In the genomic region with DNA sequence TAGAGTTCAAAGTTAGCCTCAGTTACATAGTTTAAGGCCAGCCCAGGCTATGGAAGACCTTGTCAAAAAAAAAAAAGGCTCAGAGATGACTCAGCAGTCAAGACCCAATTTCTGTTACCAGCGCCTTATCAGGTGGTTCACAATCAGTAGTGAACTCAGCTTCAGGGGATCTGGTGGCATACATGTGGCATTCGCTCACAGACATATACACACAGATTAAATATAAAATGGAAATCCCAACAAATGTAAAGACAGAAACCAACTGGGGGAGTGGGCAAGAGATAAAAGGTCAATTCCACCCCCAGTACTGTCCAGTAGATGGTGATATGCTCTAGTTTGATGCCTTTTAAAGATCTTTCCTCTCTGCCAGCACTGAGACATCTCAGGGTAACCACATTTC, we compare ENCODE assay signal across 15 mouse cellular contexts. TPM values are rescaled to one million over a fixed set of nuclear protein-coding genes. Genes with fewer than 3 reads are reported as not detected.
DNase-seq lines count a peak whose midpoint lies in the region; ATAC-seq and TF ChIP-seq lines count a peak whose summit lies in the region.
"Had no signal": no experiment of that assay in that cellular context is flagged by ENCODE, and none has a peak within 500 bp of the region (broad histone marks: within the 10 kb centered on the region; RNA-seq: fewer than 3 reads in every experiment).

No protein-coding gene starts in this region.

- 0 out of 2 replicates have a peak, but pooled peaks have one; percentile 19 for TF ChIP-seq POLR2A in CH12.LX (IDR thresholded peaks at IDR 0.05; ENCODE audit: low read depth, low read length)

- dilution Hi-C loops in CH12.LX (cut with MboI; ENCODE audit: extremely low pct_ligation_motif_present, extremely low pct_unique_long_range_greater_than_20kb, low sequenced_read_pairs): no loop called here

- H3K4me3 ChIP-seq in CH12.LX (replicated peaks in 1 of 3; ENCODE audit: low read depth in 2 of 3, low read length in 2 of 3, poor library complexity in 1 of 3): no peak overlapping the region
- peak overlapping the region; percentile 75 for H3K4me3 ChIP-seq in erythroblast, embryonic 14.5 days (replicated peaks)
- peak overlapping the region; percentile 81; the same call in 1 of the 2 replicates for H3K4me3 ChIP-seq in liver, postnatal 0 days (ENCODE audit: low read depth, low read length)

- peaks cover 8 to 57% of the 10 kb centered on the region in 2 experiments for H3K4me1 ChIP-seq in CH12.LX (ENCODE audit: control insufficient read depth in 1 of 2, insufficient read depth in 2 of 2)
- H3K4me1 ChIP-seq in erythroblast, embryonic 14.5 days (ENCODE audit: control insufficient read depth): peaks cover 76% of the 10 kb centered on the region
- peaks cover 35% of the 10 kb centered on the region for H3K4me1 ChIP-seq in liver, postnatal 0 days (ENCODE audit: insufficient read depth)

- peaks cover 23% of the 10 kb centered on the region for H3K79me2 ChIP-seq in CH12.LX (replicated peaks; ENCODE audit: control insufficient read depth, extremely low read depth, insufficient read depth, poor library complexity, severe bottlenecking)

- peak; percentile 40 for DNase-seq in CD4-positive, CD25-positive, alpha-beta regulatory T cell, adult 2 months (ENCODE audit: low read depth, low spot score)
- no peak for DNase-seq in CH12.LX (ENCODE audit: extremely low read depth)
- DNase-seq in liver, postnatal 0 days: no peak
- DNase-seq in adrenal gland, adult 18-20 months (ENCODE audit: low spot score in 2 of 2): no peak
- DNase-seq in right cerebral cortex, postnatal 25 days: no peak
- DNase-seq in right cerebral cortex, postnatal 14 days: no peak
- DNase-seq: kidney, postnatal 4 days; lung, postnatal 14 days had no signal

- no peak for TF ChIP-seq EP300 in CH12.LX (IDR thresholded peaks at IDR 0.05; ENCODE audit: low read length)
- TF ChIP-seq EP300 in liver, postnatal 0 days (IDR thresholded peaks at IDR 0.05; ENCODE audit: low read depth): peak; percentile 81

- peak overlapping the region; percentile 83 for H3K27ac ChIP-seq in CH12.LX (ENCODE audit: insufficient read depth, low read depth)
- H3K27ac ChIP-seq in liver, postnatal 0 days (ENCODE audit: low read depth): peak overlapping the region; percentile 94

- no peak overlapping the region for H3K9ac ChIP-seq in CH12.LX (ENCODE audit: insufficient read depth, low read depth)
- H3K9ac ChIP-seq in liver, postnatal 0 days (replicated peaks): peak overlapping the region; percentile 85
- H3K9ac ChIP-seq: heart, embryonic 15.5 days had no signal

- TF ChIP-seq CTCF in CH12.LX (conservative IDR thresholded peaks at IDR 0.05 in 1 of 2, IDR thresholded peaks at IDR 0.05 in 1 of 2; ENCODE audit: low read depth in 2 of 2, low read length in 2 of 2): peak in 1 of 2 experiments; percentile 59; a peak in 2 of 4 replicates
- peak; percentile 27 for TF ChIP-seq CTCF in liver, postnatal 0 days (IDR thresholded peaks at IDR 0.05; ENCODE audit: low read depth)

- peaks cover 24 to 52% of the 10 kb centered on the region in 2 experiments for H3K36me3 ChIP-seq in CH12.LX (replicated peaks in 1 of 2; ENCODE audit: control insufficient read depth in 1 of 2, insufficient read depth in 1 of 2, low read length in 1 of 2)
- H3K36me3 ChIP-seq in erythroblast, embryonic 14.5 days (ENCODE audit: control insufficient read depth): peaks cover 36% of the 10 kb centered on the region
- H3K36me3 ChIP-seq in liver, postnatal 0 days (replicated peaks; ENCODE audit: insufficient read depth, low read length): peaks cover 22% of the 10 kb centered on the region

- no peaks in the 10 kb centered on the region for H3K27me3 ChIP-seq in CH12.LX (replicated peaks)
- H3K27me3 ChIP-seq in erythroblast, embryonic 14.5 days (ENCODE audit: control insufficient read depth): no peaks in the 10 kb centered on the region
- H3K27me3 ChIP-seq in liver, postnatal 0 days (ENCODE audit: insufficient read depth, low read length): no peaks in the 10 kb centered on the region
- H3K27me3 ChIP-seq: heart, embryonic 15.5 days had no signal

- in situ Hi-C loops in CH12.LX (cut with MboI; ENCODE audit: low pct_ligation_motif_present, low pct_unique_long_range_greater_than_20kb, low sequenced_read_pairs): no loop called here

- WGBS in liver, postnatal 0 days (ENCODE audit: insufficient replicate concordance): 60% methylated on average over 2 of the region's 2 CpGs

- H3K4me2 ChIP-seq in CH12.LX (ENCODE audit: insufficient read depth, low read depth, poor library complexity, severe bottlenecking): no peak overlapping the region
- peak overlapping the region; percentile 97 for H3K4me2 ChIP-seq in liver, postnatal 0 days (ENCODE audit: low read depth, low read length)

- no peaks in the 10 kb centered on the region for H3K9me3 ChIP-seq in CH12.LX (replicated peaks; ENCODE audit: low read length)
- no peaks in the 10 kb centered on the region for H3K9me3 ChIP-seq in erythroblast, embryonic 14.5 days (ENCODE audit: control insufficient read depth, low read length)
- no peaks in the 10 kb centered on the region for H3K9me3 ChIP-seq in liver, postnatal 0 days (ENCODE audit: low read length)
- H3K9me3 ChIP-seq: heart, embryonic 15.5 days had no signal

- ATAC-seq in CD4-positive, CD25-positive, alpha-beta regulatory T cell, adult 4 months: no peak
- ATAC-seq in liver, postnatal 0 days: no peak
- ATAC-seq: hindbrain, postnatal 0 days had no signal

- TF ChIP-seq RAD21 in CH12.LX (IDR thresholded peaks at IDR 0.05; ENCODE audit: low read depth, low read length): peak; percentile 43

TF ChIP-seq in CH12.LX, 34 proteins besides CTCF, POLR2A, EP300 and RAD21:
- peak; percentile 69; the same call in 1 of the 2 replicates for TF ChIP-seq MAFK (IDR thresholded peaks at IDR 0.05; ENCODE audit: insufficient replicate concordance, low read length)
- TF ChIP-seq ZNF384 (IDR thresholded peaks at IDR 0.05; ENCODE audit: low read depth, low read length): peak; percentile 82
- TF ChIP-seq MYC (IDR thresholded peaks at IDR 0.05; ENCODE audit: low read depth, low read length): peak; percentile 41; the same call in 1 of the 2 replicates
- no peak for TF ChIP-seq ETS1 (conservative IDR thresholded peaks at IDR 0.05; ENCODE audit: low read depth, low read length)
- peak; percentile 19; the same call in 1 of the 2 replicates for TF ChIP-seq SMC3 (IDR thresholded peaks at IDR 0.05; ENCODE audit: low read depth, low read length)

RNA-seq across cellular contexts. Expression of a gene that starts 1.0 kb away (rescaled TPM):
- 10 to 100 TPM; 20.9 to 22.9 TPM for polyA plus RNA-seq in CD4-positive, CD25-positive, alpha-beta regulatory T cell, adult 4 months (2017; shearing (Covaris generic))
- total RNA-seq in CH12.LX (2012; rRNA removed): 9.6 and 10.4 TPM in 2 replicates
- 1.6 and 1.7 TPM in 2 replicates for total RNA-seq in CH12.LX (2014; rRNA removed)
- 3.7 and 4.2 TPM in 2 replicates for polyA plus RNA-seq in CH12.LX (2012; ENCODE audit: insufficient read length, low read depth)
- 3.5 and 3.8 TPM in 2 replicates for polyA plus RNA-seq in erythroblast, embryonic 14.5 days (2012)
- polyA plus RNA-seq in liver, postnatal 0 days (2015; fragmentation: Nextera tagmentation; extraction: Ambion mirVana): 17.3 and 19.2 TPM in 2 replicates
- 10 to 100 TPM; 27.5 to 45.7 TPM for total RNA-seq in adrenal gland, adult 18-20 months (2021)

RNA-seq across cellular contexts. Expression of a gene that starts 4.8 kb away (rescaled TPM):
- 100 to 1,000 TPM; 853 to 877 TPM for polyA plus RNA-seq in CD4-positive, CD25-positive, alpha-beta regulatory T cell, adult 4 months (2017; shearing (Covaris generic))
- total RNA-seq in CH12.LX (2012; rRNA removed): 634 and 684 TPM in 2 replicates
- 467 and 546 TPM in 2 replicates for total RNA-seq in CH12.LX (2014; rRNA removed)
- 650 and 757 TPM in 2 replicates for polyA plus RNA-seq in CH12.LX (2012; ENCODE audit: insufficient read length, low read depth)
- polyA plus RNA-seq in erythroblast, embryonic 14.5 days (2012): 4.4 and 7.0 TPM in 2 replicates
- polyA plus RNA-seq in liver, postnatal 0 days (2015; fragmentation: Nextera tagmentation; extraction: Ambion mirVana): 222 and 231 TPM in 2 replicates
- 100 to 1,000 TPM; 400 to 422 TPM for total RNA-seq in adrenal gland, adult 18-20 months (2021)

RNA-seq across cellular contexts. Expression of a gene that starts 5.4 kb away (rescaled TPM):
- 10 to 100 TPM; 35.5 to 47.2 TPM for polyA plus RNA-seq in CD4-positive, CD25-positive, alpha-beta regulatory T cell, adult 4 months (2017; shearing (Covaris generic))
- total RNA-seq in CH12.LX (2012; rRNA removed): 14.8 and 15.9 TPM in 2 replicates
- 3.2 and 3.8 TPM in 2 replicates for total RNA-seq in CH12.LX (2014; rRNA removed)
- polyA plus RNA-seq in CH12.LX (2012; ENCODE audit: insufficient read length, low read depth): 18.2 and 22.6 TPM in 2 replicates
- 0.86 and 1.1 TPM in 2 replicates for polyA plus RNA-seq in erythroblast, embryonic 14.5 days (2012)
- polyA plus RNA-seq in liver, postnatal 0 days (2015; fragmentation: Nextera tagmentation; extraction: Ambion mirVana): 8.5 and 9.6 TPM in 2 replicates
- 10 to 100 TPM; 28.1 to 36.0 TPM for total RNA-seq in adrenal gland, adult 18-20 months (2021)

RNA-seq across cellular contexts. Expression of a gene that starts 8.2 kb away (rescaled TPM):
- polyA plus RNA-seq in CD4-positive, CD25-positive, alpha-beta regulatory T cell, adult 4 months (2017; shearing (Covaris generic)): 100 to 1,000 TPM; 664 to 711 TPM
- total RNA-seq in CH12.LX (2012; rRNA removed) (292 and 335 TPM in 2 replicates), CH12.LX (2014; rRNA removed) (338 and 377 TPM in 2 replicates)
- 638 and 740 TPM in 2 replicates for polyA plus RNA-seq in CH12.LX (2012; ENCODE audit: insufficient read length, low read depth)
- 3.2 and 4.3 TPM in 2 replicates for polyA plus RNA-seq in erythroblast, embryonic 14.5 days (2012)
- 162 and 180 TPM in 2 replicates for polyA plus RNA-seq in liver, postnatal 0 days (2015; fragmentation: Nextera tagmentation; extraction: Ambion mirVana)
- total RNA-seq in adrenal gland, adult 18-20 months (2021): 100 to 1,000 TPM; 231 to 367 TPM

RNA-seq across cellular contexts. Expression of a gene that starts 10.7 kb away (rescaled TPM):
- polyA plus RNA-seq in CD4-positive, CD25-positive, alpha-beta regulatory T cell, adult 4 months (2017; shearing (Covaris generic)): not detected
- total RNA-seq in CH12.LX (2012; rRNA removed): not detected in 2 replicates
- not detected in 2 replicates for total RNA-seq in CH12.LX (2014; rRNA removed)
- not detected in 2 replicates for polyA plus RNA-seq in CH12.LX (2012; ENCODE audit: insufficient read length, low read depth)
- polyA plus RNA-seq in erythroblast, embryonic 14.5 days (2012): not detected in 2 replicates
- polyA plus RNA-seq in liver, postnatal 0 days (2015; fragmentation: Nextera tagmentation; extraction: Ambion mirVana): 1.8 and 4.6 TPM in 2 replicates
- 1 to 10 TPM in 1 of 2 experiments, under 1 TPM in 1; 0.96 to 2.3 TPM for total RNA-seq in adrenal gland, adult 18-20 months (2021)
- total RNA-seq: hindbrain, postnatal 0 days; left cerebral cortex, postnatal 14 days; monocyte, adult 5-6 weeks had no signal
- polyA plus RNA-seq: cortical plate, adult 2 months had no signal

Comparison
In these comparisons a context has a peak if more than half of its experiments do, and no peak if none do; other contexts are left out.
1. H3K4me3 ChIP-seq: peak in erythroblast, embryonic 14.5 days (single experiment) and liver, postnatal 0 days (single experiment); none in CH12.LX (0 of 3).
2. RNA of a gene that starts 4.8 kb away (polyA plus RNA-seq): 853 to 877 TPM in CD4-positive, CD25-positive, alpha-beta regulatory T cell, adult 4 months, 650 to 757 TPM in CH12.LX and 222 to 231 TPM in liver, postnatal 0 days; 4.4 to 7.0 TPM in erythroblast, embryonic 14.5 days; every median in the first group is over 10 times any median in the second.